Mouse (Mus musculus): ENCODE data around the gene Fbn1. TPM values are rescaled to one million over a fixed set of nuclear protein-coding genes. Genes with fewer than 3 reads are reported as not detected.

Gene Fbn1
- polyA plus RNA-seq, 1 experiment from 2014 or later: 2.5 TPM

- 73% methylated on average over 3 of the region's 3 CpGs for WGBS
- H3K4me3 ChIP-seq: no peak overlapping the region
- no peaks in the 10 kb centered on the region for H3K27me3 ChIP-seq (replicated peaks)
- no peak overlapping the region for H3K27ac ChIP-seq
- H3K4me2 ChIP-seq: no peak overlapping the region
- H3K9ac ChIP-seq: no peak overlapping the region
- no peak for ATAC-seq (replicated peaks)
- H3K36me3 ChIP-seq (replicated peaks): no peaks in the 10 kb centered on the region
- H3K4me1 ChIP-seq: no peaks in the 10 kb centered on the region
- H3K9me3 ChIP-seq: no peaks in the 10 kb centered on the region
These were observed 6.6 kb upstream of the Fbn1 start for GRCm38 (mm10) chr2:125514391-125514790.

- H3K4me3 ChIP-seq: no peak overlapping the region
- H3K9me3 ChIP-seq: no peaks in the 10 kb centered on the region
- ATAC-seq (replicated peaks): no peak
- peaks cover 4% of the 10 kb centered on the region; the same call in 1 of the 2 replicates for H3K27me3 ChIP-seq (replicated peaks)
- no peak overlapping the region for H3K4me2 ChIP-seq
- H3K27ac ChIP-seq: no peak overlapping the region
- no peaks in the 10 kb centered on the region for H3K4me1 ChIP-seq
- WGBS: 83% methylated on average over 4 of the region's 4 CpGs
- H3K9ac ChIP-seq: no peak overlapping the region
- H3K36me3 ChIP-seq (replicated peaks): no peaks in the 10 kb centered on the region
These were observed 4.8 kb upstream of the Fbn1 start for GRCm38 (mm10) chr2:125512544-125512943.

GRCm38 (mm10) chr2:125511898-125512297 is 4.1 kb upstream of the Fbn1 start:
- Histone ChIP-seq H3K9me3 (no peaks in the 10 kb centered on the region), H3K36me3 (replicated peaks) (no peaks in the 10 kb centered on the region), H3K27me3 (replicated peaks) (peaks cover 7% of the 10 kb centered on the region; the same call in 1 of the 2 replicates), H3K9ac (no peak overlapping the region), H3K4me2 (no peak overlapping the region), H3K4me3 (no peak overlapping the region), H3K27ac (no peak overlapping the region), H3K4me1 (peaks cover 2% of the 10 kb centered on the region)
- 81% methylated on average over 4 of the region's 4 CpGs for WGBS
- no peak for ATAC-seq (replicated peaks)

GRCm38 (mm10) chr2:125510752-125511151 is 3.0 kb upstream of the Fbn1 start:
- no peak overlapping the region for H3K4me2 ChIP-seq
- H3K4me3 ChIP-seq: no peak overlapping the region
- H3K4me1 ChIP-seq: peaks cover 6% of the 10 kb centered on the region
- peaks cover 7% of the 10 kb centered on the region; the same call in 1 of the 2 replicates for H3K27me3 ChIP-seq (replicated peaks)
- H3K9ac ChIP-seq: no peak overlapping the region
- no peak for ATAC-seq (replicated peaks)
- no peaks in the 10 kb centered on the region for H3K36me3 ChIP-seq (replicated peaks)
- H3K27ac ChIP-seq: no peak overlapping the region
- H3K9me3 ChIP-seq: no peaks in the 10 kb centered on the region
- WGBS: 78% methylated on average over 2 of the region's 2 CpGs

GRCm38 (mm10) chr2:125508381-125508780 is 588 bp upstream of the Fbn1 start:
- H3K4me2 ChIP-seq: no peak overlapping the region
- H3K36me3 ChIP-seq (replicated peaks): no peaks in the 10 kb centered on the region
- H3K9ac ChIP-seq: no peak overlapping the region
- H3K27me3 ChIP-seq (replicated peaks): peaks cover 7% of the 10 kb centered on the region; the same call in 1 of the 2 replicates
- H3K27ac ChIP-seq: no peak overlapping the region
- H3K4me1 ChIP-seq: peaks cover 16% of the 10 kb centered on the region
- no peak for ATAC-seq (replicated peaks)
- 95% methylated on average over 5 of the region's 5 CpGs for WGBS
- H3K9me3 ChIP-seq: no peaks in the 10 kb centered on the region
- no peak overlapping the region for H3K4me3 ChIP-seq

- Histone ChIP-seq H3K9me3 (no peaks in the 10 kb centered on the region), H3K27me3 (replicated peaks) (peaks cover 7% of the 10 kb centered on the region; the same call in 1 of the 2 replicates), H3K36me3 (replicated peaks) (no peaks in the 10 kb centered on the region), H3K4me3 (peak overlapping the region; percentile 78), H3K4me1 (peaks cover 16% of the 10 kb centered on the region), H3K27ac (peak overlapping the region; percentile 63), H3K4me2 (peak overlapping the region; percentile 83), H3K9ac (peak overlapping the region; percentile 64)
- ATAC-seq (replicated peaks): peak; percentile 93
- WGBS: 1% methylated on average over 37 of the region's 37 CpGs
These were observed 1.3 kb downstream of the Fbn1 start for GRCm38 (mm10) chr2:125506316-125507054.

- peak overlapping the region; percentile 62 for H3K27ac ChIP-seq
- peak overlapping the region; percentile 78 for H3K4me3 ChIP-seq
- WGBS: under 1% methylated on average over 48 of the region's 48 CpGs
- peak overlapping the region; percentile 83 for H3K4me2 ChIP-seq
- H3K36me3 ChIP-seq (replicated peaks): no peaks in the 10 kb centered on the region
- no peaks in the 10 kb centered on the region for H3K9me3 ChIP-seq
- H3K4me1 ChIP-seq: peaks cover 16% of the 10 kb centered on the region
- H3K27me3 ChIP-seq (replicated peaks): peaks cover 7% of the 10 kb centered on the region; the same call in 1 of the 2 replicates
- ATAC-seq (replicated peaks): peak; percentile 83
- H3K9ac ChIP-seq: peak overlapping the region; percentile 64
These were observed 2.0 kb downstream of the Fbn1 start for GRCm38 (mm10) chr2:125505746-125506315.

GRCm38 (mm10) chr2:125505006-125505745 is 2.6 kb downstream of the Fbn1 start, which contains the start of gene Gm9913:
Gene Gm9913, plus strand, starts transcription at chr2:125505089.
- Histone ChIP-seq H3K4me2 (peak within 1 kb of the TSS; percentile 83), H3K4me3 (peak within 1 kb of the TSS; percentile 78), H3K4me1 (peaks cover 16% of the 10 kb centered on the region), H3K36me3 (replicated peaks) (no peaks in the 10 kb centered on the region), H3K9ac (peak within 1 kb of the TSS; percentile 64), H3K27me3 (replicated peaks) (peaks cover 7% of the 10 kb centered on the region; the same call in 1 of the 2 replicates), H3K27ac (peak within 1 kb of the TSS; percentile 62), H3K9me3 (no peaks in the 10 kb centered on the region)
- WGBS: under 1% methylated on average over 45 of the region's 45 CpGs
- ATAC-seq (replicated peaks): peak; percentile 3; the same call in 1 of the 2 replicates

- H3K4me3 ChIP-seq: no peak overlapping the region
- ATAC-seq (replicated peaks): no peak
- no peaks in the 10 kb centered on the region for H3K27me3 ChIP-seq (replicated peaks)
- H3K9ac ChIP-seq: no peak overlapping the region
- no peak overlapping the region for H3K4me2 ChIP-seq
- no peak overlapping the region for H3K27ac ChIP-seq
- no peaks in the 10 kb centered on the region for H3K9me3 ChIP-seq
- H3K36me3 ChIP-seq (replicated peaks): no peaks in the 10 kb centered on the region
- H3K4me1 ChIP-seq: peaks cover 10% of the 10 kb centered on the region
These were observed 6.3 kb downstream of the Fbn1 start for GRCm38 (mm10) chr2:125501526-125501925.

GRCm38 (mm10) chr2:125498216-125498615 is 9.6 kb downstream of the Fbn1 start:
- no peak for ATAC-seq (replicated peaks)
- Histone ChIP-seq H3K27me3 (replicated peaks) (no peaks in the 10 kb centered on the region), H3K4me3 (no peak overlapping the region), H3K9ac (no peak overlapping the region), H3K4me1 (no peaks in the 10 kb centered on the region), H3K36me3 (replicated peaks) (no peaks in the 10 kb centered on the region), H3K4me2 (no peak overlapping the region), H3K9me3 (no peaks in the 10 kb centered on the region), H3K27ac (no peak overlapping the region)
- whole genome bisulfite sequencing: 95% methylated on average over 7 of the region's 7 CpGs

GRCm38 (mm10) chr2:125496696-125497095 is 11.1 kb downstream of the Fbn1 start:
- ATAC-seq (replicated peaks): no peak
- no peak overlapping the region for H3K27ac ChIP-seq
- 93% methylated on average over 5 of the region's 5 CpGs for WGBS

More at GRCm38 (mm10) chr2:125496696-125497095, 11.1 kb downstream of the Fbn1 start:
- Histone ChIP-seq H3K36me3 (replicated peaks) (no peaks in the 10 kb centered on the region), H3K9me3 (no peaks in the 10 kb centered on the region), H3K27me3 (replicated peaks) (no peaks in the 10 kb centered on the region), H3K4me3 (no peak overlapping the region), H3K4me1 (no peaks in the 10 kb centered on the region), H3K4me2 (no peak overlapping the region), H3K9ac (no peak overlapping the region)

All from midbrain, embryonic 15.5 days (tissue).